Mouse (Mus musculus) hindbrain, embryonic 13.5 days (tissue): ENCODE measurements around the gene Pttg1ip. TPM values are rescaled to one million over a fixed set of nuclear protein-coding genes. Genes with fewer than 3 reads are reported as not detected.
A peak's percentile ranks its signal among the peaks of the same experiment; 100 is the strongest.

Experiments
- ATAC-seq: fragments of 200-750 bp; cut with Nextera tagmentation; 2 replicates; pipeline ENCODE4 v1.8.0; 2017; ENCODE audit warnings: moderate TSS enrichment; ENCODE audit not compliant: low FRiP score
- H3K27ac ChIP-seq: fragments of 300-500 bp; sonication (generic); 2 replicates; pipeline ENCODE4 v1.5.1; 2015; ENCODE audit warnings: inconsistent platforms, mild to moderate bottlenecking, moderate library complexity
- H3K27me3 ChIP-seq: fragments of 300-500 bp; sonication (generic); 2 replicates; pipeline ENCODE4 v1.6.1; 2015; ENCODE audit warnings: mild to moderate bottlenecking, inconsistent platforms
- H3K36me3 ChIP-seq: fragments of 300-500 bp; sonication (generic); 2 replicates; pipeline ENCODE4 v1.6.1; 2015; ENCODE audit warnings: mild to moderate bottlenecking, inconsistent platforms
- H3K4me1 ChIP-seq: fragments of 300-500 bp; sonication (generic); replicated peaks from 2 replicates; pipeline ENCODE4 v1.6.1; 2015; ENCODE audit warnings: inconsistent platforms
- H3K4me2 ChIP-seq: fragments of 300-500 bp; sonication (generic); 2 replicates; pipeline ENCODE4 v1.6.1; 2015; ENCODE audit warnings: inconsistent platforms, mild to moderate bottlenecking, moderate library complexity
- H3K4me3 ChIP-seq: fragments of 300-500 bp; sonication (generic); 2 replicates; pipeline ENCODE4 v1.5.1; 2015; ENCODE audit warnings: mild to moderate bottlenecking, inconsistent platforms
- H3K9ac ChIP-seq: fragments of 300-500 bp; sonication (generic); 2 replicates; pipeline ENCODE4 v1.6.1; 2015; ENCODE audit warnings: mild to moderate bottlenecking, inconsistent platforms
- H3K9me3 ChIP-seq: fragments of 300-500 bp; sonication (generic); 2 replicates; pipeline ENCODE4 v1.6.1; 2016; ENCODE audit warnings: inconsistent platforms
- WGBS: fragments of 180-500 bp; shearing (Covaris S2); methylation state at CpG from one replicate; pipeline ENCODE4 v1.1.7; 2015; 5-methylcytosine and 5-hydroxymethylcytosine counted together
- polyA plus RNA-seq: library from polyadenylated mRNA; unstranded; fragments of >200 nt; fragmentation: Nextera tagmentation; extraction: Ambion mirVana; gene quantifications from 2 replicates; pipeline ENCODE4 v1.2.1, GENCODE M21; 2015

Pttg1ip gene
- polyA plus RNA-seq: 69.0 and 71.9 TPM in 2 replicates

DNA sequence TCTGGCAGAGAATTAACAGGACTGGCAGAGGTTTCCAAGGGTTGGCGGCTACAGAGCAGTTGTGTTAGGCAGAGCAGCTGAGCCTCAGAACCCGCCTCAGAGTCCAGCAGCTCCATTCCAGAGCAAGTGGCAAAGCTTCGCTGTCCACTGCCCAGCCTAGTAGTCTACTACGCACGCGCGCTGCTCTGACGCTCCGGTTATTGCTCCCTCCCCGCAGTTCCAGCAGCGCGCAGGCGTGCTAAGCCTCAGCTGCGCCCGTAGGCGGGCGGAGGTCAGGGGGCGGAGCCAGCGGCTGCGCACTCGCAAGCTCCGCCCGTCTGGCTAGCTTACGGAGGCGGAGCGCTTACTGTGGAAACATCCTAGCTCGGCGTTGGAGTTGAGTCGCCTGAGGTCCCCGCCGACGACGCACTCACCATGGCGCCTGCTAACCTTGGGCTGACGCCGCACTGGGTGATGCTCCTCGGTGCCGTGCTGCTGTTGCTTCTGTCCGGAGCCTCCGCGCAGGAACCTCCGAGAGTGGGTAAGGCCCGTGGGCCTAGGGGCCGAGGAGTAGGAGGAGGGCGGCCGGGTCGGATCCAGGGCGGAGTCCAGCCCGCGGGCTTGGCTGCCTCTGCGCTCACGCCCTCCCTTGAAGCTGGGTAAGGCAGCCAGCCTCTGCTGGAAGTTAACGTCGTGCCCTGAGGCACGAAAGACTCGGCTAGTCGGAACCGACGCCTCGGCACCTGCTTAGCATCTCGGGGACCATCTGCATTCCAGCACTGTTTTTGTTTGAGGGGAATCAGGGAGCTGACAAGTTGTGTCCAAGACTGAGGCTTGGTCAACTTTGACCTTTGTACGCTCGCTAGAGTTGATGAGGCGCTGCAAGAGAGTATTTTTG lies at the start of gene Pttg1ip:
Gene Pttg1ip (plus strand): TSS at position 313 of the 877 bp plus-strand sequence.
- Histone ChIP-seq H3K4me3 (peak within 1 kb of the TSS; percentile 90), H3K36me3 (0 out of 2 replicates have a peak, but pooled peaks cover 3% of the 10 kb centered on the region), H3K27ac (peak within 1 kb of the TSS; percentile 92), H3K4me1 (peaks cover 33% of the 10 kb centered on the region), H3K9ac (peak within 1 kb of the TSS; percentile 91), H3K9me3 (no peaks in the 10 kb centered on the region), H3K27me3 (no peaks in the 10 kb centered on the region), H3K4me2 (peak within 1 kb of the TSS; percentile 92)
- WGBS: under 1% methylated on average over 64 of the region's 64 CpGs
- ATAC-seq: peak; percentile 98

DNA sequence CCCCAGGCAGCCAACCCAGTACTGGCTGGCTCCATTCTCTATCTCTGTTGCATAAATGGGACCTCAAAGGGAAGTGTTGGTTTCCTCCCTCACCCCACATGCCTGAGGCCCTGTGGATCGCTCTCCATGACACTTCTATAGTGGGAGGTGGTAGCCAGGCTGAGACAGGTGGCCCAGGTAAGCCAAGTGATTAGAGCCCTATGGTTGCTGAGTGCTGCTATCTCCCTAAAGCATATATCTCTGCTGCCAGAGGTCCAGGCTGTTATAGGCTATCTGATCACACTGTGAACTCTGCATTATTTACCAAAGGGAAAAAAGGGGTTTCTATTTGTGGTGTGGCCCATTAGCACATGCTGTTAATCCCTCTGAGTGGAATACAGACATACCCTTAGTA lies 49.5 kb upstream of the Pttg1ip start:
- ATAC-seq: no peak
- H3K4me3 ChIP-seq: no peak overlapping the region
- H3K36me3 ChIP-seq: no peaks in the 10 kb centered on the region
- WGBS: 92% methylated on average over 1 of the region's 1 CpGs
- no peak overlapping the region for H3K9ac ChIP-seq
- no peaks in the 10 kb centered on the region for H3K27me3 ChIP-seq
- H3K27ac ChIP-seq: no peak overlapping the region
- no peaks in the 10 kb centered on the region for H3K9me3 ChIP-seq
- H3K4me2 ChIP-seq: no peak overlapping the region
- no peaks in the 10 kb centered on the region for H3K4me1 ChIP-seq

DNA sequence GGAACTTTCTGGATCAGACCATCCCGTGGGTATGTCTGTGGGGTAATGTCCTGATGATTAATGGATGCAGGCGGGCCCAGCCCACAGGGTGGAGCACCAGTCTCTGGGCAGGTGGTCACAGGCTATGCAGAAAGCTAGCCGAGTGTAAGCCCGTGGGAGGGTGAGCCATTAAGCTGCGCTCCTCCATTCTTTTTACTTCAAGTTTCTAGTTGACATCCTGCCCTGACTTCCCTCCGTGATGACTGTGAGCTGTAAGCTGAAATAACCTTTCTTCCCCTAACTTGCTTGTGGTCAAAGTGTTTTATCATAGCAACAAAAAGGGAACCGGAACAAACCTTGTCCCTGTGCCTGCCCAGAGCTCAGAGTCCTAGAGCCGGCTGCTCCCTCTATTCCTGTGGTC lies 44.8 kb upstream of the Pttg1ip start:
- no peaks in the 10 kb centered on the region for H3K9me3 ChIP-seq
- ATAC-seq: no peak
- WGBS: 62% methylated on average over 8 of the region's 8 CpGs
- no peaks in the 10 kb centered on the region for H3K36me3 ChIP-seq
- no peak overlapping the region for H3K27ac ChIP-seq
- no peak overlapping the region for H3K9ac ChIP-seq
- H3K4me2 ChIP-seq: no peak overlapping the region
- no peaks in the 10 kb centered on the region for H3K4me1 ChIP-seq
- no peaks in the 10 kb centered on the region for H3K27me3 ChIP-seq
- no peak overlapping the region for H3K4me3 ChIP-seq

DNA sequence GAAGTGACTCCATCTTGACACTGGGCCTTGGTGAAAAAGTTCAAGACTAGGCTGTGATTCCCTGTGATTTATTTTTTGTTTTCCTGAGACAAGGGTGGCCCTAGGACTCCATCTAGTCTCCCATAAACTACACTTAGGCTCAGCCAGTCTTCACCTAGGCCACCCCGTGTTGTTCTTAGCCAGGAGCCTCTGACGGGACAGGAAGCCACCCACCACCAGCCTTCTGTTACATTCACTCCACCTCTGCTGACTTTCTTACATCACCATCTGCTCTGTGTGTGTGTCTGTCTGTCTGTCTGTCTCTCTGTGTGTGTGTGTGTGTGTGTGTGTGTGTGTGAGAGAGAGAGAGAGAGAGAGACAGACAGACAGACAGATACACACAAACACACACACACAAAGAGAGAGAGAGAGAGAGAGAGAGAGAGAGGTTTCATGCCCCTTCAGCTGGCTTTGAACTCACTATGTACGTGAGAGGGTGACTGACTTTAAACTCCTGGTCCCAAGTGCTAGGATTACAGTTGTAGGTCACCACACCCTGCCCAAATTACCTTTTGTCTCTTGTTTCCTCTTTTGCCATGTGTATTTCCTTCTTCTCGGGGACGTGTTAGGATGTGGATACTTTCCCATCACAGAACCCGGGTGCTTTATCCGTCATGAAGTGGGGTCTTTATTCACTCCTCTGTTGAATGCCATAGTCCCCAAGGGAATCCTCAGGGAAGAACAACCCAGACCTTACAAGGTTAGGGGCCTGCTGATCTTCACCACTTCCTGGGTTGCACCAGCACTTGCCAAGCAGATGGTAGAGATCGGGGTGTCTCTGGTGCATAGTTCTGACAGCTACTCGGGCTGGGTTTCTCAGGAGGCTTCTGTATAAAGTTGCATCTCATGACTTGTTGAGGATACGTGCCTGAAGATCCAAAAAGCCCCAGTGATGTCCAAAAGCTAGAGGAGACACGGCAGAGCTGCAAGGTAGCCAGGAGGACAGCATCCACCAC lies 44.0 kb upstream of the Pttg1ip start:
- Histone ChIP-seq H3K27ac (no peak overlapping the region), H3K4me2 (no peak overlapping the region), H3K4me1 (no peaks in the 10 kb centered on the region), H3K9ac (no peak overlapping the region), H3K9me3 (no peaks in the 10 kb centered on the region), H3K4me3 (no peak overlapping the region), H3K27me3 (no peaks in the 10 kb centered on the region), H3K36me3 (no peaks in the 10 kb centered on the region)
- no peak for ATAC-seq
- 87% methylated on average over 11 of the region's 11 CpGs for WGBS

DNA sequence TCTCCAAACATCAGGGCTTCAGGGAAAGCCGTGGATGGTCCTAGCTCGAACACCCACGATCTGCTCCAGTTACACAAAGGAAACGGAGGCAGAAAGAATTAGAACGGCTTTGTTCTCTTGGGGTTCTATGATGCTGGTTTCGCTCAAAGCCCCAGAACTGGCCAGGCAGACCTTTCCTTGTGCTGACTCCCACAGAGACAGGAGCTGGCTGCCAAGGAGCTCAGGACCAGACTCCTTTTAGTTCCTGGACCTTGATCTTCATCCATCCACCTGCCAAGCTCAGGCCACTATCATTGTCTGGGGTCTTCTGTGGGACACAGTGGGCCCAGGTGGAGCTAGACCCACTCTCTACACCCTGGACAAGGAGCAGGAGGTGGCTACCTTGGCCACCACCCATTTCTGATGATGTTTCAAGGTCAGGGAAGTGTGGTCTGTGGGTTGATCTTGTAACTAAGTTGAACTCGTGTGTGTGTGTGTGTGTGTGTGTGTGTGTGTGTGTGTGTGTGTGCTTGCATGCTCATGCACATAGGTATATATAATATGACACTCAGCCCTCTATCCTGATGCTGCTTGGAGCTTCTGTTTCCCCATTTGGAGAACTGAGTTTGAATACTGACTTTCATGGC lies 42.1 kb upstream of the Pttg1ip start:
- Histone ChIP-seq H3K9ac (no peak overlapping the region), H3K4me3 (no peak overlapping the region), H3K4me1 (no peaks in the 10 kb centered on the region), H3K4me2 (no peak overlapping the region), H3K27me3 (no peaks in the 10 kb centered on the region), H3K27ac (no peak overlapping the region), H3K36me3 (no peaks in the 10 kb centered on the region), H3K9me3 (no peaks in the 10 kb centered on the region)
- 84% methylated on average over 7 of the region's 7 CpGs for WGBS
- ATAC-seq: no peak

DNA sequence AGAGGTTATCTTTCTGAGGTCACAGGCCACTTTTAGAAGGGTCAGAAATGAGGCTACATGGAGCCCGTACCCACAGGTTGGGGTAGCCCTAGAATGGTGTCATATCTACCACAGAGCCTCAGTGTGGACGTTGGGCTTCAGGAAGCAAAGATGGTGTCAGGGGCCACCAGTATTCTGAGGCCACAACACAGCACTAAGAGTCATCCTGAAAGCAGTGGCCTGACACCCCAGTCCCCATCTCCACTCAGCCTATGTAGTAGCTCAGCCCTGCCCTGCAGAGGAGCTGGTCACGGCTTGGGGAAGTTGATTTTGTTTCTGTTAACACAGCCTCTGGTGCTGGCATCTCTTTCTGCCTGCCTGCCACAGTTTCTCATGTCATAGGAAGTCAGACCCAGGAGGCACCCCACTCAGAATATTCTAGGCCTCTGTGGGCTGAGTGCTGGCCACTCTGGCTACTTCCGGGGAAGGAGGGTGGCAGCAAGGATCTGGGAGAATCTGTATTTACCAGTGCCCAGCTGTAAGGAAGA lies 40.9 kb upstream of the Pttg1ip start:
- Histone ChIP-seq H3K4me1 (no peaks in the 10 kb centered on the region), H3K4me2 (no peak overlapping the region), H3K27ac (no peak overlapping the region), H3K9me3 (no peaks in the 10 kb centered on the region), H3K27me3 (no peaks in the 10 kb centered on the region), H3K36me3 (no peaks in the 10 kb centered on the region), H3K9ac (no peak overlapping the region), H3K4me3 (no peak overlapping the region)
- ATAC-seq: no peak
- 83% methylated on average over 4 of the region's 4 CpGs for WGBS

DNA sequence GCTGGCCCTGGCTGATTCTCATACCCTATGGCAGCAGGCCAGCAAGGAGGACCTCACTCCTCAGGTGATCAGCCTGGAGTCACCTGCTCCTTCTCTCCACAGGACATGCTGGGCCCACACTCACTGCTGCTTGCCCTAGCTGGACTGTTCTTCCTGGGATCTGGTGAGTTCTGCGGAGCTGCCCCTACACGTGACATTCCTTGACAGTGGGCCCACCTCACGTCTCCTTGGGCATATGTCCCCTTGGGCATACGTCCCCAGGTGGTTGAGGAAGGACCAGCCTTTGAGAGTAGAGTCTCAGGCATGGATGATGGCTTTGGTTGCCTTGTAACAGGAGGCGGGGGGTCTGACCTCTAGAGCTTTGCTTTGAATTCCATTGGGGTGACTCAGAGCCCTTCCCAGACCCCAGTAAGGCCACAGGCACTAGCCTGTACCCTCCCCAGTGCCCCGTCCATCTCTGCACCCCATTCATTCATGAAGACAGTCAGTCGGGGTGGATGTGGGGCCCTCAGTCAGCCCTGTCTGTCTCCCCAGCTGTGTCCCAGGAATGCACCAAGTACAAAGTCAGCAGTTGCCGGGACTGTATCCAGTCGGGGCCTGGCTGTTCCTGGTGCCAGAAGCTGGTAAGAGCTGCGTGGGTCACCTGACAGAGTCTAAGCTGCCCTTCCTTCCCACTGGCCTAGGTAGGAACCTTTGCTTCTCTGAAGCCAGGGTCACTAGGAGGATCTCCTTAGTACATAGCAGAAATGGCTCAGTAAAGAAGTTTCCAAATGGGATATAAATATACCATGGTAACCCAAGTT lies 39.5 kb upstream of the Pttg1ip start:
- no peaks in the 10 kb centered on the region for H3K36me3 ChIP-seq
- no peak for ATAC-seq
- no peaks in the 10 kb centered on the region for H3K4me1 ChIP-seq
- no peaks in the 10 kb centered on the region for H3K27me3 ChIP-seq
- no peaks in the 10 kb centered on the region for H3K9me3 ChIP-seq
- 79% methylated on average over 10 of the region's 10 CpGs for WGBS
- no peak overlapping the region for H3K9ac ChIP-seq
- H3K4me3 ChIP-seq: no peak overlapping the region
- no peak overlapping the region for H3K4me2 ChIP-seq
- H3K27ac ChIP-seq: no peak overlapping the region

DNA sequence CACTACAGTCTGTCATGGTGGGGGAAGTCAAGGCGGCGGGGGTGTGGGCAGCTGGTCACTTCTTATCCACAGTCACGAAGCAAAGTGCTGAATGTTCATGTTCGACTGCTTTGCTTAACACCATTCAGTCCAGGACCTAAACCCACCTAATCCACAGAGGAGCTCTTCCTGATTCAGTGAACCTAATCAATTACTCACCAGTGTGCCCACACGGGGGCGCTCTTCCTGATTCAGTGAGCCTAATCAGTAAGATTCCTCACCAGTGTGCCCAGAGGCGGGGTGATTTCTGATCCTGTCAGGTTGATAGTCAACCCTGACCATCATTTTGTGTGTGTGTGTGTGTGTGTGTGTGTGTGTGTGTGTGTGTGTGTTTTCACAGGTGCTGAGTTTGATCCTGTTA lies 38.3 kb upstream of the Pttg1ip start:
- no peak for ATAC-seq
- no peak overlapping the region for H3K4me2 ChIP-seq
- no peaks in the 10 kb centered on the region for H3K4me1 ChIP-seq
- no peak overlapping the region for H3K4me3 ChIP-seq
- WGBS: 41% methylated on average over 7 of the region's 7 CpGs
- H3K36me3 ChIP-seq: no peaks in the 10 kb centered on the region
- no peaks in the 10 kb centered on the region for H3K27me3 ChIP-seq
- no peak overlapping the region for H3K9ac ChIP-seq
- no peaks in the 10 kb centered on the region for H3K9me3 ChIP-seq
- no peak overlapping the region for H3K27ac ChIP-seq

DNA sequence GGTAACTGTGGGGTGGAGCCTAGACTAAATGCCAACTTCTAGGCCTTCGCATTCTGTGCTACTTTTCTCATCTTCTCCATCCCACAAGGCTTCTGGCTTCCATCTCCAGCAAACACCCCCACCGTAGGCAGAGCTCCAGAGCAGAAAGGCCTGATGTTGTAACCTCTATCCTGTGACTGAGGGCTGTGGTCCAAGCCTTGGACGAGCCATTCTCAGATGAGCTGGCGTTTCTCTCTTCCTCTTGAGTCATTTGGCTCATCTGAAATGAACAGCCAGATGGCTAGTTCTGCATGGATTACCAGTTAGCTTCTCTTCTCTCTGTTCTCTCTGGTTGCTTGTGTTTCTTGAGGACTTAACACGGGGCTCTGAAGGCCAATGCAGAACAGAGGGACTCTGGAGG lies 36.6 kb upstream of the Pttg1ip start:
- no peak overlapping the region for H3K27ac ChIP-seq

DNA sequence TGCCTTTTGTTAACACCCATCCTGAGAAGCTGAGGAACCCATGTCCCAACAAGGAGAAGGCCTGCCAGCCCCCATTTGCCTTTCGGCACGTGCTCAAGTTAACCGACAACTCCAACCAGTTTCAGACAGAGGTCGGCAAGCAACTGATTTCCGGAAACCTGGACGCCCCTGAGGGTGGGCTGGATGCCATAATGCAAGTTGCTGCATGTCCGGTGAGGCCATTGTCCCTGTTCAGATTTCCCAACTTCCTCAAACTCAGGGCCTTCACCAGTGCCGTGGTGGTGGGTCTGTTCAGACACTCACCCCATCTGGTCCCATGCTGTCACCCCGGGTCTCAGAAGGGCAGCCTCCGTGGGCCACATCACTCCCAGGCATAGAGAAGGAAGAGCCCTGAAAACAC lies 32.9 kb upstream of the Pttg1ip start:
- no peak overlapping the region for H3K27ac ChIP-seq
- no peaks in the 10 kb centered on the region for H3K27me3 ChIP-seq
- WGBS: 88% methylated on average over 10 of the region's 10 CpGs
- ATAC-seq: no peak
- H3K4me3 ChIP-seq: no peak overlapping the region
- no peaks in the 10 kb centered on the region for H3K9me3 ChIP-seq
- no peaks in the 10 kb centered on the region for H3K4me1 ChIP-seq
- no peak overlapping the region for H3K9ac ChIP-seq
- no peaks in the 10 kb centered on the region for H3K36me3 ChIP-seq
- no peak overlapping the region for H3K4me2 ChIP-seq

More for the DNA sequence above, 36.6 kb upstream of the Pttg1ip start:
- no peaks in the 10 kb centered on the region for H3K9me3 ChIP-seq
- no peak overlapping the region for H3K9ac ChIP-seq
- H3K4me2 ChIP-seq: no peak overlapping the region
- H3K36me3 ChIP-seq: no peaks in the 10 kb centered on the region
- ATAC-seq: no peak
- 82% methylated on average over 5 of the region's 5 CpGs for WGBS
- H3K4me1 ChIP-seq: no peaks in the 10 kb centered on the region
- no peaks in the 10 kb centered on the region for H3K27me3 ChIP-seq
- no peak overlapping the region for H3K4me3 ChIP-seq

DNA sequence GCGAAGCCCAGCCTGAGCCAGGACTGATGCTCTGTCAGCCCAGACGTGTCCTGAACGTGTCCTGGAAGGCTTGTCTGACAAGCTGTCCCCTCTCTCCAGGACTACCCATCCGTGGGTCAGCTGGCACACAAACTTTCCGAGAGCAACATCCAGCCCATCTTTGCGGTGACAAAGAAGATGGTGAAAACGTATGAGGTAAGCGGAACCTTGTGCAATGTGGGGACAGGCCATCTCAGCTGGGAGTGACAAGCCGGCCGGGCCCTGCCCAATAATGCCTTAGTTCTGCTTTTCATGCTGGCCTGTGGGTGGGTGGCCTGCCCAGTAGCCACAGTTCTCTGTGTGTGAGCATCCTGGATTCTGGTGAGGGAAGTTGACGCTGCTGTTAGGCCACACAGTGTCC lies 30.6 kb upstream of the Pttg1ip start:
- Histone ChIP-seq H3K4me1 (no peaks in the 10 kb centered on the region), H3K27ac (no peak overlapping the region), H3K27me3 (no peaks in the 10 kb centered on the region), H3K4me2 (no peak overlapping the region), H3K9ac (no peak overlapping the region; the same call in 1 of the 2 replicates), H3K36me3 (no peaks in the 10 kb centered on the region), H3K9me3 (no peaks in the 10 kb centered on the region), H3K4me3 (no peak overlapping the region)
- 81% methylated on average over 11 of the region's 11 CpGs for WGBS
- no peak for ATAC-seq
